Mouse (Mus musculus) midbrain, embryonic 14.5 days (tissue): ENCODE results near the gene Krtap5-4. TPM values are rescaled to one million over a fixed set of nuclear protein-coding genes. Genes with fewer than 3 reads are reported as not detected.

Source experiments
- ATAC-seq: fragments of 200-750 bp; cut with Nextera tagmentation; 2 replicates; pipeline ENCODE4 v1.8.0; 2017; ENCODE audit warnings: moderate number of reproducible peaks, moderate library complexity; ENCODE audit not compliant: low FRiP score, low TSS enrichment
- DNase-seq: peaks from one replicate; pipeline ENCODE4 v3.0.0-alpha.2; 2015
- H3K27ac ChIP-seq: fragments of 300-500 bp; sonication (generic); replicated peaks from 2 replicates; pipeline ENCODE4 v1.5.1; 2014; ENCODE audit warnings: mild to moderate bottlenecking, low read depth, low read length, moderate library complexity
- H3K27me3 ChIP-seq: fragments of 300-500 bp; sonication (generic); 2 replicates; pipeline ENCODE4 v1.6.1; 2014; ENCODE audit warnings: low read length, control low read depth, mixed read lengths; ENCODE audit not compliant: control insufficient read depth, insufficient read depth
- H3K36me3 ChIP-seq: fragments of 300-500 bp; sonication (generic); 2 replicates; pipeline ENCODE4 v1.6.1; 2014; ENCODE audit warnings: low read length, control low read depth; ENCODE audit not compliant: control insufficient read depth, insufficient read depth
- H3K4me1 ChIP-seq: fragments of 300-500 bp; sonication (generic); 2 replicates; pipeline ENCODE4 v1.6.1; 2014; ENCODE audit warnings: mild to moderate bottlenecking, antibody characterized with exemption, low read length, control low read depth; ENCODE audit not compliant: control insufficient read depth, insufficient read depth
- H3K4me2 ChIP-seq: fragments of 300-500 bp; sonication (generic); 2 replicates; pipeline ENCODE4 v1.6.1; 2014; ENCODE audit warnings: mild to moderate bottlenecking, low read length, moderate library complexity
- H3K4me3 ChIP-seq: fragments of 300-500 bp; sonication (generic); replicated peaks from 2 replicates; pipeline ENCODE4 v1.5.1; 2014; ENCODE audit warnings: low read depth, low read length
- H3K9ac ChIP-seq: fragments of 300-500 bp; sonication (generic); replicated peaks from 2 replicates; pipeline ENCODE4 v1.6.1; 2014; ENCODE audit warnings: mild to moderate bottlenecking, low read length, moderate library complexity
- H3K9me3 ChIP-seq: fragments of 300-500 bp; sonication (generic); 2 replicates; pipeline ENCODE4 v1.6.1; 2016; ENCODE audit warnings: low read length, control low read depth, mixed read lengths; ENCODE audit not compliant: control insufficient read depth
- WGBS: fragments of 180-500 bp; shearing (Covaris S2); extraction: QIAGEN DNeasy Blood & Tissue Kit; methylation state at CpG from one replicate; pipeline ENCODE4 v1.1.7; 2014; 5-methylcytosine and 5-hydroxymethylcytosine counted together
- polyA plus RNA-seq: library from polyadenylated mRNA; unstranded; fragments of >200 nt; fragmentation: Nextera tagmentation; extraction: Ambion mirVana; gene quantifications from 2 replicates; pipeline ENCODE4 v1.2.1, GENCODE M21; 2014

The Krtap5-4 gene
- polyA plus RNA-seq, 1 experiment from 2014 or later: not detected

- Histone ChIP-seq H3K4me1 (0 out of 2 replicates have a peak, but pooled peaks cover 10% of the 10 kb centered on the region), H3K9me3 (no peaks in the 10 kb centered on the region), H3K9ac (no peak overlapping the region), H3K27me3 (no peaks in the 10 kb centered on the region), H3K4me3 (no peak overlapping the region), H3K36me3 (no peaks in the 10 kb centered on the region), H3K4me2 (no peak overlapping the region), H3K27ac (no peak overlapping the region)
- no peak for ATAC-seq
- no peak for DNase-seq
- WGBS: 82% methylated on average over 4 of the region's 4 CpGs
Observed at GRCm38 (mm10) chr7:142347542-142347941, 44.2 kb downstream of the Krtap5-4 start.

DNA sequence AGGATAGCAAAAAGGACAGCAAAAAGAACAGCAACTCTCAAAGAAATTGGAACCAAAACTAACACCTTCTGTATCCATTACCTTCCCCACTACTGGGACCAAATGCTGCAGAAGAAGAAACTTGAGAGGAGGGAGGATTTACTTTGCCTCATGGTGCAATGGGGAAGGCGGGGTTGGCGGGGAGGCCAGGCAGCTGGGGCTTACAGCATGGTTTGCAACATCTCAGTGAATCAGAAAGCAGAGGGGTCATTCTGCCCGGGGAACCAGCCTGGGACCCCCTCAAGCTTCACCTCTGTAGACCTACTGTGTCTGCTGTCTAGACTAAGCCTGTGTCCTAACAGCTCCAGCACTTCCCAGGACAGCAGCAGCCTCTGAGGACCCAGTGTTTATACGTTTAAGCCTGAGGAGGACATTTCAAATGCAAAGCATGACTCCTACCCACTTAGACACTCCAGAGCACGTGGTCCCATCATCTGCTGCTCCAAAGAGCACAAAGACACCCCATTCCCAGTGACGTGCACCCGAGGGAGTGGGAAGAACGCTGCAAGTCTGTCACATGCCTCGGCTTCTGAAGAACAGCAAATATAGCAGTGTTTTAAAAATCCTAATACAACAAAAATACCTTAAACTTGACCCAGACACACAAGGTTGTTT is 46.1 kb downstream of the Krtap5-4 start:
- Histone ChIP-seq H3K27me3 (no peaks in the 10 kb centered on the region), H3K9ac (no peak overlapping the region), H3K27ac (peak overlapping the region; percentile 62; the same call in 1 of the 2 replicates), H3K4me1 (0 out of 2 replicates have a peak, but pooled peaks cover 10% of the 10 kb centered on the region), H3K9me3 (no peaks in the 10 kb centered on the region), H3K4me2 (no peak overlapping the region), H3K36me3 (no peaks in the 10 kb centered on the region), H3K4me3 (no peak overlapping the region)
- 21% methylated on average over 9 of the region's 9 CpGs for WGBS
- ATAC-seq: peak; percentile 57; the same call in 1 of the 2 replicates
- peak; percentile 74 for DNase-seq

GRCm38 (mm10) chr7:142351569-142351968 is 48.2 kb downstream of the Krtap5-4 start:
- Histone ChIP-seq H3K9ac (no peak overlapping the region), H3K36me3 (no peaks in the 10 kb centered on the region), H3K4me2 (no peak overlapping the region), H3K27ac (peak overlapping the region; percentile 27; the same call in 1 of the 2 replicates), H3K27me3 (no peaks in the 10 kb centered on the region), H3K9me3 (no peaks in the 10 kb centered on the region), H3K4me3 (no peak overlapping the region), H3K4me1 (0 out of 2 replicates have a peak, but pooled peaks cover 10% of the 10 kb centered on the region)
- 42% methylated on average over 5 of the region's 5 CpGs for WGBS
- ATAC-seq (peak; percentile 37; the same call in 1 of the 2 replicates), DNase-seq (peak; percentile 58)

GRCm38 (mm10) chr7:142353854-142354253 is 50.5 kb downstream of the Krtap5-4 start:
- Histone ChIP-seq H3K27me3 (no peaks in the 10 kb centered on the region), H3K9ac (no peak overlapping the region), H3K4me3 (no peak overlapping the region), H3K4me2 (no peak overlapping the region), H3K4me1 (0 out of 2 replicates have a peak, but pooled peaks cover 10% of the 10 kb centered on the region), H3K36me3 (no peaks in the 10 kb centered on the region), H3K9me3 (no peaks in the 10 kb centered on the region), H3K27ac (no peak overlapping the region)
- ATAC-seq: no peak
- WGBS: 82% methylated on average over 5 of the region's 5 CpGs
- DNase-seq: no peak

Other genes starting within 250 kb of the Krtap5-4 start
- gene Mob2, start 242.5 kb upstream of the Krtap5-4 start, polyA plus RNA-seq: 53.5 and 57.2 TPM in 2 replicates
- gene Dusp8, start 207.7 kb upstream of the Krtap5-4 start, polyA plus RNA-seq: 112 and 126 TPM in 2 replicates
- 0.34 TPM in 1 of 2 replicates, not detected in the other for gene Gm45618, start 182.8 kb upstream of the Krtap5-4 start, polyA plus RNA-seq
- not detected in 2 replicates for gene Gm39115, start 167.5 kb upstream of the Krtap5-4 start, polyA plus RNA-seq
- gene Gm45337, start 158.9 kb upstream of the Krtap5-4 start, polyA plus RNA-seq: not detected in 2 replicates
- not detected in 2 replicates for gene Gm29735, start 146.4 kb upstream of the Krtap5-4 start, polyA plus RNA-seq
- gene Gm4553, start 137.8 kb upstream of the Krtap5-4 start, polyA plus RNA-seq: not detected in 2 replicates
- not detected in 2 replicates for gene Krtap5-2, start 127.5 kb upstream of the Krtap5-4 start, polyA plus RNA-seq
- not detected in 2 replicates for gene Gm10153, start 113.2 kb upstream of the Krtap5-4 start, polyA plus RNA-seq
- gene Krtap5-3, start 102.2 kb upstream of the Krtap5-4 start, polyA plus RNA-seq: not detected in 2 replicates
- gene Gm7579, start 91.7 kb upstream of the Krtap5-4 start, polyA plus RNA-seq: not detected in 2 replicates
- not detected in 2 replicates for gene Krtap5-5, start 73.6 kb upstream of the Krtap5-4 start, polyA plus RNA-seq
- not detected in 2 replicates for gene Gm40460, start 62.5 kb upstream of the Krtap5-4 start, polyA plus RNA-seq
- not detected in 2 replicates for gene Gm2431, start 45.2 kb upstream of the Krtap5-4 start, polyA plus RNA-seq
- gene Gm4559, start 29.2 kb upstream of the Krtap5-4 start, polyA plus RNA-seq: not detected in 2 replicates
- not detected in 2 replicates for gene Krtap5-1, start 6.4 kb upstream of the Krtap5-4 start, polyA plus RNA-seq
- 3.9 and 6.1 TPM in 2 replicates for gene Ifitm10, start 70.2 kb downstream of the Krtap5-4 start, polyA plus RNA-seq
- 1.8 TPM in 1 of 2 replicates, not detected in the other for gene Gm49369, start 79.1 kb downstream of the Krtap5-4 start, polyA plus RNA-seq
- 208 and 229 TPM in 2 replicates for gene Ctsd, start 84.5 kb downstream of the Krtap5-4 start, polyA plus RNA-seq
- not detected in 2 replicates for gene Syt8, start 131.3 kb downstream of the Krtap5-4 start, polyA plus RNA-seq
- not detected in 2 replicates for gene Tnni2, start 138.3 kb downstream of the Krtap5-4 start, polyA plus RNA-seq
- 2.7 and 8.0 TPM in 2 replicates for gene Lsp1, start 157.3 kb downstream of the Krtap5-4 start, polyA plus RNA-seq
- 1.1 TPM in 1 of 2 replicates, not detected in the other for gene Tnnt3, start 195.3 kb downstream of the Krtap5-4 start, polyA plus RNA-seq
- 11.9 and 23.9 TPM in 2 replicates for gene Mrpl23, start 229.1 kb downstream of the Krtap5-4 start, polyA plus RNA-seq